Mouse (Mus musculus) forebrain, embryonic 11.5 days (tissue): ENCODE results near the gene Il1b. TPM values are rescaled to one million over a fixed set of nuclear protein-coding genes. Genes with fewer than 3 reads are reported as not detected.

Experiments used
- ATAC-seq: fragments of 200-750 bp; cut with Nextera tagmentation; replicated peaks from 2 replicates; pipeline ENCODE4 v1.8.0; 2017; ENCODE audit warnings: moderate TSS enrichment; ENCODE audit not compliant: low FRiP score
- DNase-seq: peaks from one replicate; pipeline ENCODE4 v3.0.0-alpha.2; 2017; ENCODE audit warnings: low spot score
- H3K27ac ChIP-seq: fragments of 300-500 bp; sonication (generic); 2 replicates; pipeline ENCODE4 v1.5.1; 2014; ENCODE audit warnings: low read depth, low read length
- H3K27me3 ChIP-seq: fragments of 300-500 bp; sonication (generic); 2 replicates; pipeline ENCODE4 v1.6.1; 2014; ENCODE audit warnings: mild to moderate bottlenecking, low read length, mixed read lengths; ENCODE audit not compliant: control insufficient read depth, insufficient read depth
- H3K36me3 ChIP-seq: fragments of 300-500 bp; sonication (generic); 2 replicates; pipeline ENCODE4 v1.6.1; 2014; ENCODE audit warnings: mild to moderate bottlenecking, low read length, moderate library complexity, mixed read lengths; ENCODE audit not compliant: control insufficient read depth, insufficient read depth
- H3K4me1 ChIP-seq: fragments of 300-500 bp; sonication (generic); replicated peaks from 2 replicates; pipeline ENCODE4 v1.6.1; 2014; ENCODE audit warnings: low read length, mixed read lengths; ENCODE audit not compliant: control insufficient read depth, insufficient read depth
- H3K4me2 ChIP-seq: fragments of 300-500 bp; sonication (generic); 2 replicates; pipeline ENCODE4 v1.6.1; 2014; ENCODE audit warnings: low read depth, mild to moderate bottlenecking, low read length, moderate library complexity, mixed read lengths; ENCODE audit not compliant: severe bottlenecking
- H3K4me3 ChIP-seq: fragments of 300-500 bp; sonication (generic); 2 replicates; pipeline ENCODE4 v1.5.1; 2014; ENCODE audit warnings: low read depth, low read length
- H3K9ac ChIP-seq: fragments of 300-500 bp; sonication (generic); 2 replicates; pipeline ENCODE4 v1.6.1; 2014; ENCODE audit warnings: low read length
- H3K9me3 ChIP-seq: fragments of 300-500 bp; sonication (generic); 2 replicates; pipeline ENCODE4 v1.6.1; 2016; ENCODE audit warnings: low read length, mixed read lengths; ENCODE audit not compliant: control insufficient read depth
- WGBS: fragments of 180-500 bp; shearing (Covaris S2); extraction: QIAGEN DNeasy Blood & Tissue Kit; methylation state at CpG from one replicate; pipeline ENCODE4 v1.1.7; 2014; 5-methylcytosine and 5-hydroxymethylcytosine counted together
- polyA plus RNA-seq: library from polyadenylated mRNA; unstranded; fragments of >200 nt; fragmentation: Nextera tagmentation; extraction: Ambion mirVana; gene quantifications from 2 replicates; pipeline ENCODE4 v1.2.1, GENCODE M21; 2014

Il1b gene
- polyA plus RNA-seq, 1 experiment from 2014 or later: not detected

DNA sequence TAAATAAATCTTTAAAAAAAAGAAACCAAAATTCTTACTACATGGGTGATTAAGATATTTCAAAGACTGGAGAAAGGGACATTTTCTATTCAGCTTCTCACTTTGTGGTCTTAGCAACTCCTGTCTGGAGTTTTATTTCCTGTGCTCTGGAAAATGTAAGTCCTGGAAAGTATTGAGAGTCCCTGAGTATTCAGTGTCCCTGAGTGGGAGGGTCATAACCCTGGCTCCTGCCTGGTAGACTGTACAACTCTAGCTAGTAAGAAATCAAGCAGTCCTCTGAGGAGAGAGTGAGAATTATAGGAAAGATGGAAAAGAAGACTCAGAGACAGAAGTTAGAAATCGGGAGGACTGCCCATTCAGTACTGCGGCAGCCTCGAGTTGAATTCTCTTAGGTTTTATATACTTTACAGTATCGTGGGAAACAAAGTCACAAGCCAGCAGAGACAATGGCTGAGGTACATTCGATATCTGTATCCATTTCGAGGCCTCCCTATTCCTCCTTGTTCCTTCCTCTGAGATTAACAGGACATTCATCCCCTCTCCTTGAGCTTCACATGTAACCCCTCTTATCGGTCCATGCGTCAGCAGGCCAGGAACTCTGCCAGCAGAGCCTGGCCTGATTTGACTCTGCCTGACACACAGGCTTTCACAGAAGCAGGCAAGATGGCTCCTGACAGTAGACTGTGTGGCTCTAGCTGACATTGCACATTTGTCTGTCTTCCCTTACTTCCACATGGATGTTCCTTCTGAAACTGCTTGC lies 12.8 kb upstream of the Il1b start:
- no peak for ATAC-seq
- 90% methylated on average over 8 of the region's 8 CpGs for WGBS
- H3K4me3 ChIP-seq: no peak overlapping the region
- no peak for DNase-seq
- H3K4me2 ChIP-seq: no peak overlapping the region
- no peaks in the 10 kb centered on the region for H3K9me3 ChIP-seq
- H3K36me3 ChIP-seq: no peaks in the 10 kb centered on the region
- H3K27ac ChIP-seq: no peak overlapping the region
- H3K9ac ChIP-seq: no peak overlapping the region
- H3K4me1 ChIP-seq: no peaks in the 10 kb centered on the region
- H3K27me3 ChIP-seq: no peaks in the 10 kb centered on the region

DNA sequence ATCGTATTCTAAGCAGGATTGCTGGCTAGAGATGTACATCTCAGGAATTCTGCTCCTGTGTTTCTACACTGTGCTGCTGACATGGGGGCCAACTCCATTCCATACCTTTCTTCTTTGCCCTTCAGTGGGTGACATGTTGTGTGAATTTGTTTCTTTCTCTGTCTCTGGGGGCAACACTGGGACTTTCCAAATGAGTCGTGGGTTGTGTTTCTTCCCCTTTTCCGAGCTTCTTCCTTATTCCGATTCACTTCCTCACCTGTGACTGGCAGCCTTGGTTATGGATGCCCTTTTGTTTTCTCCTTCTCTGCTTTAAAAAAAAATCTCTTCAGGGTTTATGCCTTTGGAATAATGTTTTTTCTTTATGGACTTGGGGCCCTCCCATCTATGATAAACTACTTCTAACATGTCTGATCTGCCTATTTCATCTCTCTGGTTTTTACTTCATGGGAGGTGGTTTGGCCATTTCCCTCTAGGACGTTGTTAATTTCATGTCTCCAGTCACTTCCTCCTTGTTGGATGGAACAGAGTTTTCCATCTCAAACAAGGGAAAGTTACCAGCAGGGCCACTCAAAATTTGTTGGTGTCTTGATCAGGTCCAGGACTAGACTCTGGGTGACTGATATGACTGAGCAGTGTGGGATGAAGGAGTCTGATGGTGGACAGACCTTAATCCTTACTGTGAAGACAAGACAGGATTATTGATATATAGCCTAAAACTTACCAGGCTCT lies 10.0 kb upstream of the Il1b start:
- Histone ChIP-seq H3K27ac (no peak overlapping the region), H3K4me3 (no peak overlapping the region), H3K27me3 (no peaks in the 10 kb centered on the region), H3K36me3 (no peaks in the 10 kb centered on the region), H3K9ac (no peak overlapping the region), H3K4me1 (no peaks in the 10 kb centered on the region), H3K9me3 (no peaks in the 10 kb centered on the region), H3K4me2 (no peak overlapping the region)
- no peak for DNase-seq
- WGBS: 87% methylated on average over 5 of the region's 5 CpGs
- ATAC-seq: no peak

DNA sequence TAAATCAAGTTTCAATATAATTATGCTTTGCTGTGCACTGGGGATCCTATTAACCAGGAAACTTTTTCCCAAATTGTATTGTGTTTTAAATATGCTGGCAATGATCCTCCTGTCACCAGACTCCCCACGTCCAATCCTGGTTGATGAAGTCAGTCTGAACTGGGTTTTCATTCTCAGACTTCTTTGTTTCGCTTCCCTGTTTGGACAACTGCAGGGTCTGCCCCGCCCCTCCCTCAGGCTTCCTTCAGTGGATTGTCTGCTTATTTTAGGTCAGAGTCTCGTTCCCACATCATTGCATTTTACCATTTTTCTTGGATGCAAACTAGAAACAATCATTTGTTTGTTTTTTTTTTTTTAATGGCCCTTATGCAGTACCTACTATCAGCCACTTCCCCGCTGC lies 9.3 kb upstream of the Il1b start:
- no peak for ATAC-seq
- no peaks in the 10 kb centered on the region for H3K36me3 ChIP-seq
- H3K9me3 ChIP-seq: no peaks in the 10 kb centered on the region
- DNase-seq: no peak
- no peaks in the 10 kb centered on the region for H3K4me1 ChIP-seq
- H3K4me2 ChIP-seq: no peak overlapping the region
- WGBS: 80% methylated on average over 5 of the region's 5 CpGs
- H3K27me3 ChIP-seq: no peaks in the 10 kb centered on the region
- H3K4me3 ChIP-seq: no peak overlapping the region
- no peak overlapping the region for H3K9ac ChIP-seq
- H3K27ac ChIP-seq: no peak overlapping the region

DNA sequence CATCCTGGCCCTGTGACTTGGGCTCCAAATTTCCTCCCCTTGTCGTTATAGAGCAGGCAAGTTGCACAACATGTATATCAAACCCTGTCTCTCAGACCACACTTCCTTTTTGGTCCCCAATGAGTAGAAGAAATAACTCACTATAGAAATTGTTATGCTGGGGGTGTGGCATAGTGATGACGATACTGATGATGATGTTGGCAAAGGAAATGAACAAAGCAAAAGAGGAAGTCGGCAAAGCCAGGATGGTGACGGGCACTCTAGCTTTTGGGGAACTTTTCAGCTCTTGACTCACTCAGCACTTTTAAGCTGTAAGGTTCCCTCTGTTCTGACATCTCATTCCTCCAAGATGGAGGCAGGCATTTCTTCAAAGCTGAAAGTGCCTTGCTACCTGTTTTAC lies 2.4 kb upstream of the Il1b start:
- Histone ChIP-seq H3K9ac (no peak overlapping the region), H3K9me3 (no peaks in the 10 kb centered on the region), H3K4me1 (no peaks in the 10 kb centered on the region), H3K27ac (no peak overlapping the region), H3K27me3 (no peaks in the 10 kb centered on the region), H3K36me3 (no peaks in the 10 kb centered on the region), H3K4me3 (no peak overlapping the region), H3K4me2 (no peak overlapping the region)
- WGBS: 91% methylated on average over 4 of the region's 4 CpGs
- DNase-seq (no peak), ATAC-seq (no peak)

DNA sequence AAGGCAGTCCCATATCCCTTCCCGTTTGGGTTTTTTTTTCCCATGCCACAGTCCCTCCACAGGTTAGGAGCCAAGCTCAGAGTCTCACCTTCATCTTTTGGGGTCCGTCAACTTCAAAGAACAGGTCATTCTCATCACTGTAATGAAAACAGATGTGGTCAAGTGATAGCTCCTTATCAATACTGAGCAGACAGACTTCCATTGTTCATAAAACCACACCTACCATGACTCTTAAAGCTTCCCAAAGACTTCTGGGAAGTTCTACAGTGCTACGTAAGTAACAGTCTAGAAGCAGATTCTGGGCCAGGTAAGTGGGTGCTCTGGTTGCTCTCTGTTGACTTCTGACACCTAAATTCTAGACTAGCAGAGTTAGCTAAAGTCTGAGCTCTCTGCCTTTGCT lies 1.3 kb downstream of the Il1b start:
- DNase-seq (no peak), ATAC-seq (no peak)
- Histone ChIP-seq H3K9ac (no peak overlapping the region), H3K27ac (no peak overlapping the region), H3K36me3 (no peaks in the 10 kb centered on the region), H3K9me3 (no peaks in the 10 kb centered on the region), H3K4me3 (no peak overlapping the region), H3K27me3 (no peaks in the 10 kb centered on the region), H3K4me2 (no peak overlapping the region), H3K4me1 (no peaks in the 10 kb centered on the region)
- WGBS: 80% methylated on average over 3 of the region's 3 CpGs

DNA sequence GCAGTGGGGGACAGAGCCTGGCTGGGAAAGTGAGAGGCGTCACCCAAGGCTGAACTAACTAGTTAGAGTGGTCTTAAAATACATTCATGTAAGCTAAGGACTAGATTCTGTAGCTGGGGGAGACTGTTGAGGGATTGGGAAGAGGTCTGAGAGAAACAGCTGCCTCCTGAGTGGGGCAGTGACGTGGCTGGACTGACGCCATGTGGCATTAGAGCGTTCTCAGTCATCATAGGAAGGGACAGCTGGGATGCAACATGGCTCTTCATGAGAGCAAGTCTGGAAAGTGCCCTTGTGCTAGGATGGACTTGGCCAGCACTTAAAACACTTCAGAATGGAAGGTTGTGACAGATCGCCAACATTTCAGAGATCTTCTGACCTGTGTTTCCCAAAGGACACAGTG lies 2.1 kb downstream of the Il1b start:
- DNase-seq: no peak
- H3K27ac ChIP-seq: no peak overlapping the region
- H3K9me3 ChIP-seq: no peaks in the 10 kb centered on the region
- H3K4me2 ChIP-seq: no peak overlapping the region
- H3K9ac ChIP-seq: no peak overlapping the region
- no peak overlapping the region for H3K4me3 ChIP-seq
- no peak for ATAC-seq
- no peaks in the 10 kb centered on the region for H3K36me3 ChIP-seq
- no peaks in the 10 kb centered on the region for H3K4me1 ChIP-seq
- 92% methylated on average over 5 of the region's 5 CpGs for WGBS
- H3K27me3 ChIP-seq: no peaks in the 10 kb centered on the region

DNA sequence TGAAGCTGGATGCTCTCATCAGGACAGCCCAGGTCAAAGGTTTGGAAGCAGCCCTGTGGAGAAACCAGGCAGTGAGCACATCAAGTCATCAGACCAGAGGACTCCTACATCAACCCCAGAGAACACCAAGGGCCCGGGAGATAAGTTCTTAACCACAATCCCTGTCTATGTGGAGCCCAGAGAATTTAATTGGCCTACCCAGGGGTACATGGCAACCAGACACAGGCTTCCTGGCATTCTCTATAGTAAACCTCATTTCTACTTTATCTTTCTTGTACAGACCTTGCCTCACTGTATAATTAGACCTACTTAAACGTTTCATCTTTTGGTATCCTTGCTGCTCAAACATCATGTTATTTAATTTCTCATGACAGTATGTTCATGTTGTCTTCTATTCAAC lies 2.8 kb downstream of the Il1b start:
- ATAC-seq (no peak), DNase-seq (no peak)
- H3K27ac ChIP-seq: no peak overlapping the region
- no peak overlapping the region for H3K9ac ChIP-seq
- 80% methylated on average over 2 of the region's 2 CpGs for WGBS
- H3K27me3 ChIP-seq: no peaks in the 10 kb centered on the region
- H3K4me1 ChIP-seq: no peaks in the 10 kb centered on the region
- H3K9me3 ChIP-seq: no peaks in the 10 kb centered on the region
- H3K4me2 ChIP-seq: no peak overlapping the region
- H3K4me3 ChIP-seq: no peak overlapping the region
- H3K36me3 ChIP-seq: no peaks in the 10 kb centered on the region

DNA sequence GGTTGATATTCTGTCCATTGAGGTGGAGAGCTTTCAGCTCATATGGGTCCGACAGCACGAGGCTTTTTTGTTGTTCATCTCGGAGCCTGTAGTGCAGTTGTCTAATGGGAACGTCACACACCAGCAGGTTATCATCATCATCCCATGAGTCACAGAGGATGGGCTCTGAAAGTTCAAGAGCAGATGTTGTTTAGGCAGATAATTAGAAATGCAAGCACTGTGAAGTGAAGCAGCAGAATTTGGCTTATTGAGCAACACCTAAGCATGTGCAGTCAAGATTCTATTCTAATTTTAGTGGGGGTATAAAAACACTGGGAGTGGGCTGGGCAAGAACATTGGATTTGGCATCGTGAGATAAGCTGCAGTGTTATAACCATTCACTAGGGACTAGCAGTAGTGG lies 3.7 kb downstream of the Il1b start:
- WGBS: 89% methylated on average over 5 of the region's 5 CpGs
- Histone ChIP-seq H3K9me3 (no peaks in the 10 kb centered on the region), H3K36me3 (no peaks in the 10 kb centered on the region), H3K27ac (no peak overlapping the region), H3K9ac (no peak overlapping the region), H3K27me3 (no peaks in the 10 kb centered on the region), H3K4me1 (no peaks in the 10 kb centered on the region), H3K4me2 (no peak overlapping the region), H3K4me3 (no peak overlapping the region)
- no peak for ATAC-seq
- DNase-seq: no peak
